Mouse (Mus musculus): Measurements from ENCODE around the gene Aldh1l1. TPM values are rescaled to one million over a fixed set of nuclear protein-coding genes. Genes with fewer than 3 reads are reported as not detected.

Gene Aldh1l1
- polyA plus RNA-seq, 1 experiment from 2014 or later: 1.2 TPM

DNA sequence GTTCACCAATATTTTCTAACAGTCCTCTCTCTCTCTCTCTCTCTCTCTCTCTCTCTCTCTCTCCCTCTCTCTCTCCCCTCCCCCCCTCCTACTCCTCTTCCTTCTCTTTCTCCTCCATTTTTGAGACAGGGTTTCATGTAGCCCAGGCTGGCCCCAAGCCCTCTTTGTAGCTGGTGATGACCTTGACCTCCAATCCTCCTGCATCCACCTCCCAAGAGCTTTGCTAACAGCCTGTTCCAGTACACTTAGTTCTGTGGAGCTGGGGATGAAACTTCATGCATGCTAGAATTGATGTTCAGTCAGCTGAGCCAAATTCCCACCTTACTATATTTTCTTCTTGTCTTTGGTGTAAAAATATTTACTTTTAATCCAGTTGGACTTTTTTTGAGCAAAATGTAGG, 67.0 kb downstream of the Aldh1l1 start:
- no peak for DNase-seq (ENCODE audit: low spot score)
- Histone ChIP-seq H3K27ac (ENCODE audit: low read depth, low read length) (no peak overlapping the region), H3K4me1 (replicated peaks; ENCODE audit: control insufficient read depth, insufficient read depth, low read length) (0 out of 2 replicates have a peak, but pooled peaks cover 3% of the 10 kb centered on the region), H3K27me3 (ENCODE audit: control insufficient read depth, insufficient read depth, low read length) (no peaks in the 10 kb centered on the region; the same call in 1 of the 2 replicates), H3K9ac (ENCODE audit: low read length) (no peak overlapping the region), H3K9me3 (ENCODE audit: control insufficient read depth, low read length) (no peaks in the 10 kb centered on the region), H3K36me3 (ENCODE audit: control insufficient read depth, insufficient read depth, low read length) (no peaks in the 10 kb centered on the region), H3K4me3 (ENCODE audit: low read depth, low read length) (no peak overlapping the region), H3K4me2 (ENCODE audit: low read depth, low read length, severe bottlenecking) (no peak overlapping the region)
- no peak for ATAC-seq (replicated peaks; ENCODE audit: low FRiP score)

DNA sequence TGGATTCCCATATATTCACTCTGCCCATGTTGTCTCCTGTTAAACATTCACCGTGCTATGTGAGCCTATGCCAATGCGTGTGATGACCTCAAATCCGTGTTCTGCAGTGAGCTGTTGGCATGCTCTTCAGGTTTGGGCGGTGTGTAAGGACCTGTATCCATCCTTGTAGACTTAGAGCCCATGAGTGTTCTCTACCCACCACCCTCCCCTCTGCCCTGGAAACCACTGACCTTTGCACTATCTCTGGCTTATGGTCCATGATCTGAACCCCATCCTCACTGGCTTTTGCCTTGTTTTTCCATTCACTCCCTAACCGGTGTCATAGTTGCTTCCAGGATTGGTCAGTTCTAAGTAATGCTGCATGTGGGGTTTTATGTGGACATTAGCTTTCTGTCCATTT, 67.5 kb downstream of the Aldh1l1 start:
- Histone ChIP-seq H3K36me3 (ENCODE audit: control insufficient read depth, insufficient read depth, low read length) (no peaks in the 10 kb centered on the region), H3K4me2 (ENCODE audit: low read depth, low read length, severe bottlenecking) (no peak overlapping the region), H3K4me1 (replicated peaks; ENCODE audit: control insufficient read depth, insufficient read depth, low read length) (0 out of 2 replicates have a peak, but pooled peaks cover 3% of the 10 kb centered on the region), H3K9ac (ENCODE audit: low read length) (no peak overlapping the region), H3K27me3 (ENCODE audit: control insufficient read depth, insufficient read depth, low read length) (no peaks in the 10 kb centered on the region; the same call in 1 of the 2 replicates), H3K27ac (ENCODE audit: low read depth, low read length) (no peak overlapping the region), H3K9me3 (ENCODE audit: control insufficient read depth, low read length) (no peaks in the 10 kb centered on the region), H3K4me3 (ENCODE audit: low read depth, low read length) (no peak overlapping the region)
- DNase-seq (ENCODE audit: low spot score) (no peak), ATAC-seq (replicated peaks; ENCODE audit: low FRiP score) (no peak)
- 91% methylated on average over 5 of the region's 5 CpGs for WGBS

DNA sequence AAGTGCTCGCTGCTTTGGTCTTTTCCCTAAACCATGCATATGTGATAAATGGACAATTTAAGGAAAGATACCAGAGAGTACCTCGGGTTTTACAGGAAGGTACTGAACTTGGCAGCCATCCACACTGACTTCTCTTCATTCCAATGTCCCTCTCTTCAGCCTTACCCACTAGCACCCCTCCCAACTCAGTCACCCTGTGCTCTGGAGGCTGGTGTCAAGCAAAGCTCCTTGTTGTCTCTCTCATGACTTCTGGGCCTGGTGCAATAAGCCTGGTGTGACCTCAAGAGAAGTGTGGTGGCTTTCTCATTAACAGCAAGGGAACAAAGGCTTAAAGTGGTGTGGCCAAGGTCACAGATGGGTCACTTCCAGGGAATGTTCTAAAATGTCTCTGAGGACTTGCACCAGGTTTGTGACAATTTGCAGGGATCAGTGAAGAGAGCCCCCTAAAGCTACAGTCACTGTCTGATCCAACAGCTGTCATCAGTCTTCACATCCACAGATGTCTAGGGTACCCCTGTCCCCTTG, 70.4 kb downstream of the Aldh1l1 start:
- ATAC-seq (replicated peaks; ENCODE audit: low FRiP score) (no peak), DNase-seq (ENCODE audit: low spot score) (no peak)
- H3K4me1 ChIP-seq (replicated peaks; ENCODE audit: control insufficient read depth, insufficient read depth, low read length): peaks cover 4% of the 10 kb centered on the region; the same call in 1 of the 2 replicates
- H3K27ac ChIP-seq (ENCODE audit: low read depth, low read length): no peak overlapping the region
- no peaks in the 10 kb centered on the region for H3K27me3 ChIP-seq (ENCODE audit: control insufficient read depth, insufficient read depth, low read length)
- WGBS: 92% methylated on average over 2 of the region's 2 CpGs
- no peak overlapping the region for H3K4me2 ChIP-seq (ENCODE audit: low read depth, low read length, severe bottlenecking)
- H3K4me3 ChIP-seq (ENCODE audit: low read depth, low read length): no peak overlapping the region
- no peaks in the 10 kb centered on the region for H3K9me3 ChIP-seq (ENCODE audit: control insufficient read depth, low read length)
- no peak overlapping the region for H3K9ac ChIP-seq (ENCODE audit: low read length)
- H3K36me3 ChIP-seq (ENCODE audit: control insufficient read depth, insufficient read depth, low read length): no peaks in the 10 kb centered on the region

DNA sequence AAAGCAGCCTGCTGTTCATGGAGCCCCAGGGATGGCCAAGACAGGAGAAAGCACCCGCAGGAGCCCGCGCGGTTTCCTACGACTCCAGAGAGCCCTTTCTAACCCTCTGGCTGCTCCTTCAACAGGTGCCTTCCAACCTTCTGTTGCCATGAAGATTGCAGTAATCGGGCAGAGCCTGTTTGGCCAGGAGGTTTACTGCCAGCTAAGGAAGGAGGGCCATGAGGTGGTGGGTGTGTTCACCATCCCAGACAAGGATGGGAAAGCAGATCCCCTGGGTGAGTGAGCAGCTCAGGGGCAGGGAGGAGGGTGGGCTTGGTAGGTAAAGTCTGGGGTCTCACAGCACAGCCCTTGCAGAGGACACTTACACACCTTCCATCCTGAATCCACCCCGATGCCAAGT, 70.8 kb downstream of the Aldh1l1 start:
- Histone ChIP-seq H3K27me3 (ENCODE audit: control insufficient read depth, insufficient read depth, low read length) (no peaks in the 10 kb centered on the region), H3K4me3 (ENCODE audit: low read depth, low read length) (no peak overlapping the region), H3K9ac (ENCODE audit: low read length) (no peak overlapping the region), H3K27ac (ENCODE audit: low read depth, low read length) (no peak overlapping the region), H3K36me3 (ENCODE audit: control insufficient read depth, insufficient read depth, low read length) (no peaks in the 10 kb centered on the region), H3K9me3 (ENCODE audit: control insufficient read depth, low read length) (no peaks in the 10 kb centered on the region), H3K4me1 (replicated peaks; ENCODE audit: control insufficient read depth, insufficient read depth, low read length) (peaks cover 4% of the 10 kb centered on the region; the same call in 1 of the 2 replicates), H3K4me2 (ENCODE audit: low read depth, low read length, severe bottlenecking) (no peak overlapping the region)
- 94% methylated on average over 7 of the region's 7 CpGs for WGBS
- ATAC-seq (replicated peaks; ENCODE audit: low FRiP score) (no peak), DNase-seq (ENCODE audit: low spot score) (no peak)

DNA sequence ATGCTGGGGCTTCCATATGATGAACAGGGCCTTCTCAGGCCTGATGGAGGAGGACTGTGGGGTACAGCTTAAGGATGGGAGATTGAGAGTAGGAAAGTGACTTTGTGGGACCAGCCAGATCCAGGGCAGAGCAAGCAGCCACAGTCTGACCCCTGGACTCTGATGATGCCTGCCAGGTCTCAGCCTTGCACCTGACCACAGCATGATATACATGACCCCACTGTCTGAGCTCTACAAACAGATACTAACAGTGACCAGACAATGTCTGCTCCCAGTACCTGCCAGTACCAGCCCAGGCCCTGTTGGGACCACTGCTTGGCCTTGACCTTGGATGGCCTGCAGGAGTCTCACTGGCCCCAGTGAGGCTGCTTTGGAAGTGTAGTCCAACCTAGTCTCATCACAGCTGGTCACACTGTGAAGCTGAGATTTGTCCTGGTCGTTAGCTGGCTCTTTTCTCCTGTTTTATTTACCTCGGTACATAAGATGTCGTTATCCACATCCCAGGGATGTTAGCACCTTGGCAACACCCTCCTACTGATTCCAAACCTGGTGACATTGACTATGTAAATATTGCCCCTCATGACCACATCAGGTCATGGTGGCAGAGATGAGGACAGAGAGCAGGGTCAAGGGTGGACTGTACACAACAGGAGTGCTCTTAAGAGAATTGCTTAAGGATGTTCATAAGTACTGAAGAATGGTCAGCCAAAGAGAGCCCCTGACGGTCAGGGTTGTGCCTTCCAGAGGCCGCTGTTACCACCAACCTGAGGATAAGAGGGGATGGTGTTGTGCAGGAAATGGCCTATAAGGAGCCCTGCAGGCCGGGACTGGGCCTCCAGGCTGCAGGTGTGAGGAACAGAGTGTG, 71.8 kb downstream of the Aldh1l1 start:
- no peak overlapping the region for H3K4me3 ChIP-seq (ENCODE audit: low read depth, low read length)
- H3K27ac ChIP-seq (ENCODE audit: low read depth, low read length): no peak overlapping the region
- no peak for DNase-seq (ENCODE audit: low spot score)
- H3K9me3 ChIP-seq (ENCODE audit: control insufficient read depth, low read length): no peaks in the 10 kb centered on the region
- no peaks in the 10 kb centered on the region for H3K27me3 ChIP-seq (ENCODE audit: control insufficient read depth, insufficient read depth, low read length)
- H3K9ac ChIP-seq (ENCODE audit: low read length): no peak overlapping the region
- H3K36me3 ChIP-seq (ENCODE audit: control insufficient read depth, insufficient read depth, low read length): no peaks in the 10 kb centered on the region
- 67% methylated on average over 6 of the region's 6 CpGs for WGBS
- no peak for ATAC-seq (replicated peaks; ENCODE audit: low FRiP score)
- peaks cover 4% of the 10 kb centered on the region; the same call in 1 of the 2 replicates for H3K4me1 ChIP-seq (replicated peaks; ENCODE audit: control insufficient read depth, insufficient read depth, low read length)
- no peak overlapping the region for H3K4me2 ChIP-seq (ENCODE audit: low read depth, low read length, severe bottlenecking)

DNA sequence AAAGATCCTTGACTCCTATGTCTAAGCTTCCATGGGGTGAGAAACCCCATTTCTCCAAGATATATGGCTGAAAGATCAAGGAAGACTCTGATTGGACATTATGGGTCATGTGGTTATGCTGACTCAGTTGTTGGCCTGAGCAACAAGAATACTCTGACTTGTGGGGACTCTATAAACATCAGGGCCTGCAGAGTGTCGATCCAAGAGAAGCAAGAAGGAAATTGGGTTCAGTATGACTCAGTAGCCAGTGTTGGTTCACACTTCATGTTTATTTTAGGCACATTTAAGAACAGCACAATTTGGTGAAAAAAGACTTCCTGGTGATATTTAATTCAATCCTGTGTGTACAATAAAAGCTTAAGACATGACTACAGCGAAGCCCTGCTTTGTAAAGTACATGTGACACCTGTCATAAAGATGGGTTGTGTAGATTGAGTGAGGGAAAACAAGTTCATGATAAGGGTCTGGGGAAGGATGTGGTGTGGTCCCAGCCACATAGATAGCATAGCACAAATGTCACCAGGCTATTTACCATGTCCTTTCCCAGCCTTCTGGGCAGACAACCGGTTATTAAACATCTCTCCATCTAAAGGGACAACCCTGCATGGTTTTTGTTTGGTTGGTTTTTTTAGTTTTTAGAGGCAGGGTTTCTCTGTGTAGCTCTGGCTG, 74.3 kb downstream of the Aldh1l1 start:
- ATAC-seq (replicated peaks; ENCODE audit: low FRiP score) (no peak), DNase-seq (ENCODE audit: low spot score) (no peak)
- Histone ChIP-seq H3K4me1 (replicated peaks; ENCODE audit: control insufficient read depth, insufficient read depth, low read length) (peaks cover 4% of the 10 kb centered on the region; the same call in 1 of the 2 replicates), H3K4me2 (ENCODE audit: low read depth, low read length, severe bottlenecking) (no peak overlapping the region), H3K9me3 (ENCODE audit: control insufficient read depth, low read length) (no peaks in the 10 kb centered on the region), H3K27me3 (ENCODE audit: control insufficient read depth, insufficient read depth, low read length) (no peaks in the 10 kb centered on the region), H3K9ac (ENCODE audit: low read length) (no peak overlapping the region), H3K4me3 (ENCODE audit: low read depth, low read length) (no peak overlapping the region), H3K36me3 (ENCODE audit: control insufficient read depth, insufficient read depth, low read length) (no peaks in the 10 kb centered on the region), H3K27ac (ENCODE audit: low read depth, low read length) (no peak overlapping the region)
- 88% methylated on average over 3 of the region's 3 CpGs for WGBS

DNA sequence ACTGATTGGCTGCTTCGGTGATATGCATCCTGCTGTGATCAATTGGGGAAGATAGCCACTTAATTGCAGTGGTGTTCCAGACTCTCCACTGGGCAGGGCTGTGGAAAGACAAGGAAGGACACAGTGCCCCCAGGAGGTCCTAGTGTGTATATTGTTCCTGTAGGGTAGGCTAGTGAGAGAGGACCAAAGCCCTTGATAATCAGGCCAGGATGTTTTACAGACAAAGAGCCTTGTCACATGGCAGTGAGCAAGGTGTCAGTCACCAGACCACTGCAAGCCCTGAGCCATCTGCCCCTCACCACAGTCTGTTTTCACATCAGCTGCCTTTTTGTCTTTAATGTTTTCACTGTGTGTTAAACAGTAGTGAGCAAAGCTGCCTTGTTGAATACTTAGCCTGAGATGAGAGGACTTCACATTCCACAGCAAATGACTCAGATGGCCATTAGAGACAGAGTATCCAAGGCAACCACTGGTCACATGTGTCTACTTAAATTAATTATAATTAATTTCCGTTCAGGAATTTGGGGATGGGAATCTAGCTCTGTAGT, 75.1 kb downstream of the Aldh1l1 start:
- no peaks in the 10 kb centered on the region for H3K9me3 ChIP-seq (ENCODE audit: control insufficient read depth, low read length)
- peak; percentile 78 for ATAC-seq (replicated peaks; ENCODE audit: low FRiP score)
- no peak overlapping the region for H3K4me3 ChIP-seq (ENCODE audit: low read depth, low read length)
- peaks cover 4% of the 10 kb centered on the region; the same call in 1 of the 2 replicates for H3K4me1 ChIP-seq (replicated peaks; ENCODE audit: control insufficient read depth, insufficient read depth, low read length)
- 45% methylated on average over 2 of the region's 2 CpGs for WGBS
- 0 out of 2 replicates have a peak overlapping the region, but pooled peaks have one; percentile 7 for H3K27ac ChIP-seq (ENCODE audit: low read depth, low read length)
- no peak for DNase-seq (ENCODE audit: low spot score)
- H3K9ac ChIP-seq (ENCODE audit: low read length): no peak overlapping the region
- no peak overlapping the region for H3K4me2 ChIP-seq (ENCODE audit: low read depth, low read length, severe bottlenecking)
- H3K36me3 ChIP-seq (ENCODE audit: control insufficient read depth, insufficient read depth, low read length): no peaks in the 10 kb centered on the region
- no peaks in the 10 kb centered on the region for H3K27me3 ChIP-seq (ENCODE audit: control insufficient read depth, insufficient read depth, low read length)

DNA sequence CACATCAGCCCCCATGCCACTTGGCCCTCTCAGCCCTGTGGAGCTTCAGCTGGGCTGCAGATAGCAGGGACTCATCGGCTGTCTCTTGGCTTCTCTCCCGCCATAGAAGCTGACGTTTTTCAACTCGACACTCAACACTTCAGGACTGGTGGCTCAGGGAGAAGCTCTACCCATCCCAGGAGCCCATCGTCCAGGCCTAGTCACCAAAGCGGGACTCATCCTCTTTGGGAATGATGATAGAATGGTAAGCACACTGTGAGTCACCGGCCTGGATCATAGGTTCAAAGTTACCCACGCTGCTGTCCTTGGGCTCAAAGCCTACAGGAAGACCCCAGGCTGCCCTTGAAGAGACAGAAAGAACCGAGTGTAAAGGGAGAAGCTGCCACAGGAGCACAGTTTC, 78.0 kb downstream of the Aldh1l1 start:
- 86% methylated on average over 9 of the region's 9 CpGs for WGBS
- DNase-seq (ENCODE audit: low spot score) (no peak), ATAC-seq (replicated peaks; ENCODE audit: low FRiP score) (no peak)
- Histone ChIP-seq H3K4me3 (ENCODE audit: low read depth, low read length) (no peak overlapping the region), H3K9ac (ENCODE audit: low read length) (no peak overlapping the region), H3K4me1 (replicated peaks; ENCODE audit: control insufficient read depth, insufficient read depth, low read length) (peaks cover 4% of the 10 kb centered on the region; the same call in 1 of the 2 replicates), H3K27me3 (ENCODE audit: control insufficient read depth, insufficient read depth, low read length) (no peaks in the 10 kb centered on the region), H3K9me3 (ENCODE audit: control insufficient read depth, low read length) (no peaks in the 10 kb centered on the region), H3K27ac (ENCODE audit: low read depth, low read length) (no peak overlapping the region), H3K4me2 (ENCODE audit: low read depth, low read length, severe bottlenecking) (no peak overlapping the region), H3K36me3 (ENCODE audit: control insufficient read depth, insufficient read depth, low read length) (no peaks in the 10 kb centered on the region)

Measured in forebrain, embryonic 11.5 days (tissue).